Mouse (Mus musculus) heart, embryonic 13.5 days (tissue): ENCODE measurements around the gene Nox1. TPM values are rescaled to one million over a fixed set of nuclear protein-coding genes. Genes with fewer than 3 reads are reported as not detected.

Source experiments
- microRNA-seq: library from miRNA; unstranded; fragments of <30 nt; microRNA quantifications from one replicate; pipeline ENCODE4, GENCODE M21; 2016
- polyA plus RNA-seq: library from polyadenylated mRNA; unstranded; fragments of >200 nt; fragmentation: Nextera tagmentation; extraction: Ambion mirVana; gene quantifications from 2 replicates; pipeline ENCODE4 v1.2.1, GENCODE M21; 2015

Nox1 gene
- polyA plus RNA-seq, 1 experiment from 2014 or later, result 0.29 TPM

Small RNA genes within 50 kb of the gene (microRNA-seq; reads per million reads assigned to microRNA genes)
- gene Mir3112, result not detected

Other genes starting within 250 kb of the Nox1 start
- 2.8 and 3.8 TPM in 2 replicates for gene Sytl4, start 240.1 kb downstream of the Nox1 start, polyA plus RNA-seq
- 27.8 and 28.4 TPM in 2 replicates for gene Cstf2, start 162.8 kb downstream of the Nox1 start, polyA plus RNA-seq
- gene Xkrx, start 59.9 kb downstream of the Nox1 start, polyA plus RNA-seq, result 0.25 and 0.32 TPM in 2 replicates
- not detected in 2 replicates for gene Arl13a, start 34.5 kb downstream of the Nox1 start, polyA plus RNA-seq
- 34.2 and 36.8 TPM in 2 replicates for gene Trmt2b, start 55.0 kb upstream of the Nox1 start, polyA plus RNA-seq
- 9.6 and 12.0 TPM in 2 replicates for gene Tmem35a, start 73.3 kb upstream of the Nox1 start, polyA plus RNA-seq
- 25.8 and 29.8 TPM in 2 replicates for gene Cenpi, start 86.1 kb upstream of the Nox1 start, polyA plus RNA-seq
- gene Drp2, start 182.6 kb upstream of the Nox1 start, polyA plus RNA-seq, result 0.39 TPM in 2 replicates